Mouse (Mus musculus): ENCODE data around the gene Srp72. TPM values are rescaled to one million over a fixed set of nuclear protein-coding genes. Genes with fewer than 3 reads are reported as not detected.
"Not testable (repeated sequence)": the region's sequence is repeated elsewhere in the genome, so short reads cannot be mapped to it uniquely, and the experiment has no call there.

Srp72 gene
- polyA plus RNA-seq, 1 experiment = 81.0 TPM

DNA sequence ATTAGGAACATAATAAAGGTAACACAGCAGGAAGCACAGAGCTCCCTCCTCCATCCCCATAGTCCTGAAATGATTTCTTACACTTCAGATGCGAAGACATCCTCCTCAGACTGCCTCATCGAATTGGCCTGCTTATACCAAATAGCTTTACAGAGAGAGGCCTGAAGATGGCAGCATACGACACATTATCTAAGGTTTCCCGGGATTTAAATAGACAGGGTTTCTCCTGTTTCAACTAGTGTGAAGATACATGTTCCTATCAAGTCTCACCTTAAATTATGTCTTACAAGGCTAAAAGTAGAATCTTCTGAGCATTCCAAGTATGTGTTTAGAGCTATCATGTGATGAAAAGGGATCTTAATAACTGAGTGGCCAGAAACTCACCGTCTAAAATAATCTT, 23.9 kb downstream of the Srp72 start:
- TF ChIP-seq POLR2A (IDR thresholded peaks at IDR 0.05; ENCODE audit: borderline replicate concordance, low read depth, low read length) (no peak), CTCF (IDR thresholded peaks at IDR 0.05; ENCODE audit: low read depth, low read length) (no peak)
- no peak overlapping the region for H3K27ac ChIP-seq (ENCODE audit: insufficient read depth, low read depth, low read length)
- no peaks in the 10 kb centered on the region for H3K4me1 ChIP-seq (ENCODE audit: control insufficient read depth, insufficient read depth, low read length)
- no peak overlapping the region for H3K4me3 ChIP-seq (ENCODE audit: insufficient read depth, low read length)

DNA sequence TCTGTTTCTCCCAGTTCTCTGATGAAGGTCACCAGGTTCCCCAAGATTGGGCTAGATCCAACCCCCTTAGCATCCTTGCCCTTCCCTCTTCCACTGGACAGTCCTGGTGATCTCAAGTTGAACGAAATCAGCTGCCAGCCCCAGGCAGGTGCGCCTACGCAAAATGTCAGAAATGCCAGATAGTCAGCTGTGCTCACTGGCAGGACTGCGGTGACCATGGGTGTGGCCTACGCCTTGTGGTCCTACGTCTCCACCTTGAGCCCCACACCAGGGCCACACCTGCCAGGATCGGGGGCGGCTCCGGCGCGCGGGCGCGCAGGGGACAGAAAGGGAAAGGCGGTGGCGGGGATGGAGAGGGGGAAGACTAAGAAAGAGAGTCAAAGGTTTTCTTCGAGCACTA, 26.7 kb downstream of the Srp72 start:
- Histone ChIP-seq H3K27ac (ENCODE audit: insufficient read depth, low read depth, low read length) (no peak overlapping the region), H3K4me1 (ENCODE audit: control insufficient read depth, insufficient read depth, low read length) (no peaks in the 10 kb centered on the region), H3K4me3 (ENCODE audit: insufficient read depth, low read length) (no peak overlapping the region)
- no peak for TF ChIP-seq CTCF (IDR thresholded peaks at IDR 0.05; ENCODE audit: low read depth, low read length)
- no peak for TF ChIP-seq POLR2A (IDR thresholded peaks at IDR 0.05; ENCODE audit: borderline replicate concordance, low read depth, low read length)

DNA sequence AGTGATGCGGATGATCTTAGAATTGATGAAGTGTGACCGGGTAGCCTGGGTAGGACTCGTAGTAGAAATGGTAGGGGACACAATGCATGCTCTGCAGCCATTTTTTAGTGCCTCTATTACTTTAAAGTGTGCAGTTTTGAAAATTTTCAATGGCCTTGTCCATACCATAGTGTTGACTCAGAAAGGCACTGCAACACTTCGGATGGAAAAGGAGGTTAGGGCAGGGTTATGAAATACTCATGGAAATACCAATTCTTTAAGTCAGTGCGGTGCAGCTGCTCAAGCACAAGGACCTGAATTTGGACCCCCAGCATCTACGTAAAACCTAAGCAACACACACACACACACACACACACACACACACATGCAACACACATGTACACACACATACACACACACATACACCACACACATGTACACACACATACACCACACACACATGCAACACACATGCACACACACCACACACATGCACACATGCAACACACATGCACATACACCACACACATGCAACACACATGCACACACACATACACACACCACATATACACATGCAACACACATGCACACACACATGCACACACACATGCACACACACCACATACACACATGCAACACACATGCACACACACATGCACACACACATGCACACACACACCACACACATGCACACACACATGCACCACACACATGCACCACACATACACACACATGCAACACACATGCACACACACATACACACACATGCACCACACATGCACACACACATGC, 29.8 kb downstream of the Srp72 start, which contains the start of gene Arl9:
Arl9 (plus strand) TSS at position 5 of the 771 bp plus-strand sequence.
- TF ChIP-seq POLR2A (IDR thresholded peaks at IDR 0.05; ENCODE audit: borderline replicate concordance, low read depth, low read length) (no peak), CTCF (IDR thresholded peaks at IDR 0.05; ENCODE audit: low read depth, low read length) (no peak)
- Histone ChIP-seq H3K4me3 (ENCODE audit: insufficient read depth, low read length) (no peak within 1 kb of the TSS), H3K4me1 (ENCODE audit: control insufficient read depth, insufficient read depth, low read length) (no peaks in the 10 kb centered on the region), H3K27ac (ENCODE audit: insufficient read depth, low read depth, low read length) (no peak within 1 kb of the TSS)

DNA sequence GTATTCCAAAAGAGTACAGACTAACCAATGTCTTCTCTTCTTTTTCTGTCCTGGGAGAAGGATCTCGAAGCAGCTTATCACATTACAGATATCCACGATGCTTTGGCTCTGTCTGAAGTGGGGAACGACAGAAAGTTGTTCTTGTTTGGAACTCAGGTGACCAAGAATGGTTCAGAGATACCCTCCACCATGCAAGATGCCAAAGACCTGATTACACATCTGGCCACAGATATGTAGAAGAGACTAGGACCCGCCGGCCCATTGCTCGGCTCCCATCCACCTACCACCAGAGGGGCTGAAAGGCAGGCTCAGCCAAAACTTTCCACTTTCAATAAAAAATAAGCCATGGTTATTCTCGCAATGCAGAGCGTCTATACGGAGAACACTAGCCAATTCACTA, 35.9 kb downstream of the Srp72 start:
- Histone ChIP-seq H3K4me1 (ENCODE audit: control insufficient read depth, insufficient read depth, low read length) (peaks cover 8% of the 10 kb centered on the region), H3K27ac (ENCODE audit: insufficient read depth, low read depth, low read length) (no peak overlapping the region), H3K4me3 (ENCODE audit: insufficient read depth, low read length) (no peak overlapping the region)
- TF ChIP-seq POLR2A (IDR thresholded peaks at IDR 0.05; ENCODE audit: borderline replicate concordance, low read depth, low read length) (no peak), CTCF (IDR thresholded peaks at IDR 0.05; ENCODE audit: low read depth, low read length) (no peak)

DNA sequence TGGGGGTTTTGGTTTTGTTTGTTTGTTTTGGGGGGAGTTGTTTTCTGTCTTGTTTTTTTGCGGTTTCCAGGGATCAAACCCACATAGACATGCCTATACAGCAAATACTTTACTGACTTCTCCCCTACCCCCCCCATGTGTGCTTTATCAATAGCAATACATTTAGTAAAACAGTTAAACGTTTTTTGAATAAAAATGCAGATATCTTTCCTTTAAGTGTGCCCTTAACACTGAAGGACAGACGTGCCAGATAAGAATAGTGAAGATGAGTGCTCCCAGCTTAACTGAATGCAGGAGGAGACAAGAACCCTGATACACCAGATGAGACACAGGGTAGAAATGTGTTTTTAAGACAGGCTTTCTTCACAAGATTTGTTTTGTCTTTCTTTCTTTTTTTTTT, 36.6 kb downstream of the Srp72 start:
- Histone ChIP-seq H3K4me3 (ENCODE audit: insufficient read depth, low read length) (no peak overlapping the region), H3K27ac (ENCODE audit: insufficient read depth, low read depth, low read length) (no peak overlapping the region), H3K4me1 (ENCODE audit: control insufficient read depth, insufficient read depth, low read length) (peaks cover 8% of the 10 kb centered on the region)
- TF ChIP-seq CTCF (IDR thresholded peaks at IDR 0.05; ENCODE audit: low read depth, low read length) (no peak), POLR2A (IDR thresholded peaks at IDR 0.05; ENCODE audit: borderline replicate concordance, low read depth, low read length) (no peak)

DNA sequence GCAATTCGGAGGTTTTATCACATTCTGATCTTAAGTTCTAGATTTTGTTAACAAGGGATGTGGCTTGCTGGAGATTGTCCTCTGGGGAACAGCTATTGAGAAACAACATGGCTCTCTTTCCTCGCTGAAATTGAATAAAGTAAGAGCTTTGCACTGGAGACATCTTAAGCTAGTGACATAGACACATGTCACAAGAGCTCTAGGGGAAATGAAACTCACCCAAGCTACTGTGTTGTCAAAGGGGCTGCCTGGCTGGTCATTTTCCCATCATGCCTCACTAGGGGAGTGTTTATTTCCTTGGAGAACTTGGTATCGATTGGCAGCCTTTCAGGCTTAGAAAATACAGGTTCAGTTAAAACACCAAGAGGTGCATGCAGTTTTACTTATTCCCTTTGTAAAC, 38.7 kb downstream of the Srp72 start:
- Histone ChIP-seq H3K4me3 (ENCODE audit: insufficient read depth, low read length) (no peak overlapping the region), H3K27ac (ENCODE audit: insufficient read depth, low read depth, low read length) (peak overlapping the region; percentile 53), H3K4me1 (ENCODE audit: control insufficient read depth, insufficient read depth, low read length) (peaks cover 8% of the 10 kb centered on the region)
- TF ChIP-seq CTCF (IDR thresholded peaks at IDR 0.05; ENCODE audit: low read depth, low read length) (no peak), POLR2A (IDR thresholded peaks at IDR 0.05; ENCODE audit: borderline replicate concordance, low read depth, low read length) (no peak)

DNA sequence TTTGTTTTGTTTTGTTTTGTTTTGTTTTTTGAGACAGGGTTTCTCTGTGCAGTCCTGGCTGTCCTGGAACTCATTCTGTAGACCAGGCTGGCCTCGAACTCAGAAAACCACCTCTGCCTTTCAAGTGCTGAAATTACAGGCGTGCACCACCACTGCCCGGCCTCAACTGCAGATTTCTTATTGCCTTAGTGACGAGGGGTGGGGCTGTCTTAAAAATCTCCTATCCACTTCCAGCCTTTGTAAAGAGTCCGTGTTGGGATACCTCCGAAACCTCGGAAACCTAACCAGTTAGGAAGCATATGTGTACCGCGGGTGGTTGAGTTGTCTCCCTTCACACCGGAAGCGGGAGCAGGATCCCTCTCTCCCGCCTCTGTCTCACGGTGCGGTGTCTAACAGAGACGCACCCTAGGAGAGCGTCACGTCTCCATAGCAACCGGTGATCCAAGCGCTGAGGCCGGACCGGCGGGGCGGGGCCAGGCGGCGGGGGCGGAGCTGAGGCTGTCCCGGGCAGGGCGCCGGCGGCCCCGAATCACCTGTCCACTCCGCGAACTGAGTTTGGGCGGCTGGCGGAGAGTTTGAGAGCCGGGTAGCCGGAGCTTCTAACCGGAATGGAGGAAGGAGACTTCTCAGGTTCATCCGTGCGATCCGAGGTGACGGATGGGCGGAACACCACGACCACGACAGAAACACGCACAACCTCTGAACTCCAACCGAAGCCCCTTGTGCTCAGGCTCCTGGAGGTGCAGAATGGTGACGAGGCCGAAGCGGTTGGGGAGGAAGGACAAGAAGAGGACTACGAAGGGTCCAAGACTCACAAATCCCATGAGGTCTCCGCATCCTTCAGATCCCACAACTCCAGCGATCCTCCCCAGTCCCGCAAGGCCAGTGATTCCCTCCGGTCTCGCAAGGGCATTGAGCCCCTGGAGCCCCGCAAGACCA, 41.3 kb downstream of the Srp72 start, which contains the start of gene Thegl:
Thegl (plus strand) TSS at position 480 of the 939 bp plus-strand sequence.
- Histone ChIP-seq H3K4me3 (ENCODE audit: insufficient read depth, low read length) (peak within 1 kb of the TSS; percentile 59), H3K4me1 (ENCODE audit: control insufficient read depth, insufficient read depth, low read length) (peaks cover 8% of the 10 kb centered on the region)

DNA sequence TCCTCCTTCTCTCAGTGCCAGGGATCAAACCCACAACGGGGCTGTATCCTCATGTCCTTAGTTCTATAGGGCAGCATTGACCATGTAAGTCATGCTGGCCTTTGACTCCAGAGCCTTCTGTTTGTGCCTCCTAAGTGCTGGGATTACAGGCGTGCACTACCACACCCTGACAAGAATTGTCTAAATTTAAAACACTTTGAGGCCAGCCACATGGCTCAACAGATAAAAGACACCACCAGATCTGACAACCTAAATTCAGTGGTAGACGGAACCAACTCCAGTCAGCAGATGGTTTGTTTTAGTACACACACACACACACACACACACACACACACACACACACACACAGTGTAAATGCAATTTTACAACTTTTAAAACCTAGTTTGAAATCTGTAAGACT, 53.6 kb downstream of the Srp72 start:
- TF ChIP-seq POLR2A (IDR thresholded peaks at IDR 0.05; ENCODE audit: borderline replicate concordance, low read depth, low read length) (no peak), CTCF (IDR thresholded peaks at IDR 0.05; ENCODE audit: low read depth, low read length) (no peak)
- Histone ChIP-seq H3K27ac (ENCODE audit: insufficient read depth, low read depth, low read length) (no peak overlapping the region), H3K4me1 (ENCODE audit: control insufficient read depth, insufficient read depth, low read length) (no peaks in the 10 kb centered on the region), H3K4me3 (ENCODE audit: insufficient read depth, low read length) (no peak overlapping the region)

More for the DNA sequence above, 41.3 kb downstream of the Srp72 start, which contains the start of gene Thegl:
- H3K27ac ChIP-seq (ENCODE audit: insufficient read depth, low read depth, low read length) = no peak within 1 kb of the TSS
- TF ChIP-seq CTCF (IDR thresholded peaks at IDR 0.05; ENCODE audit: low read depth, low read length) (no peak), POLR2A (IDR thresholded peaks at IDR 0.05; ENCODE audit: borderline replicate concordance, low read depth, low read length) (no peak)

DNA sequence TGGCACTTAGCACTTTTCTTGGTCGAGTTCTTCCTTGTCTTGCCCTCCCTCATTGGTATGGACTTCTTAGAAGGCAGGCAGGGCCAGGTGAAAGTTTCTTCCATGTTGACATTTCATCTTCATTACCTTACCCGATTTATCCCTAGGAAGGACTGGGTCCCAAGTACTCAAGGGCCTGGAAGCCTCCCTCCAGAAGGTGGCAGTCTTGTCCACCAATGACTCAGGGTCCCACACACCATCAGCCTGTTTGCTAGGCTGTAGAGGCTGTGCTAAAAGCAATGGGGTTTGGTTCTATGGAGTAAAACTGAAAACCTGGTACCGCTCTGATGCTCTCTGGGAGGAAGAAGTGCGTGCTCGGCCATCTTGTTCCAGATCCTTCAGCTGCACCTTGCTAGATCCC, 55.3 kb downstream of the Srp72 start:
- Histone ChIP-seq H3K4me1 (ENCODE audit: control insufficient read depth, insufficient read depth, low read length) (no peaks in the 10 kb centered on the region), H3K4me3 (ENCODE audit: insufficient read depth, low read length) (no peak overlapping the region), H3K27ac (ENCODE audit: insufficient read depth, low read depth, low read length) (no peak overlapping the region)
- TF ChIP-seq POLR2A (IDR thresholded peaks at IDR 0.05; ENCODE audit: borderline replicate concordance, low read depth, low read length) (no peak), CTCF (IDR thresholded peaks at IDR 0.05; ENCODE audit: low read depth, low read length) (peak; percentile 31)

DNA sequence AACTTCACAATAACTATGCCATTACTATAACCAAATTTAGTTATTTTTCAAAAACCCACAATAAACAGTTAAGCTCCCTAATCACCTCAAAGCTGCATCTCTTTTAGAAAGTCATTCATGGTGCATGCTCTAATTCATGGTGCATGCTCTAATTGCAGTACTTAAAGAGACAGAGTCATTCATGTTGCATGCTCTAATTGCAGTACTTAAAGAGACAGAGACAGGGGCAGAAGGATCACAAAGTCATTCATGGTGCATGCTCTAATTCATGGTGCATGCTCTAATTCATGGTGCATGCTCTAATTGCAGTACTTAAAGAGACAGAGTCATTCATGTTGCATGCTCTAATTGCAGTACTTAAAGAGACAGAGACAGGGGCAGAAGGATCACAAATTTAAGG, 60.6 kb downstream of the Srp72 start:
- H3K27ac ChIP-seq (ENCODE audit: insufficient read depth, low read depth, low read length); H3K4me3 ChIP-seq (ENCODE audit: insufficient read depth, low read length); H3K4me1 ChIP-seq (ENCODE audit: control insufficient read depth, insufficient read depth, low read length): not testable (repeated sequence)

Measured in bone marrow macrophage, adult 2 months (primary cell).